Mouse (Mus musculus): ENCODE data around the gene Dmc1. TPM values are rescaled to one million over a fixed set of nuclear protein-coding genes. Genes with fewer than 3 reads are reported as not detected.

Dmc1 gene
- polyA plus RNA-seq, 1 experiment from 2014 or later: 1.5 TPM

GRCm38 (mm10) chr15:79547289-79547820 is 57.6 kb downstream of the Dmc1 start:
- Histone ChIP-seq H3K9me3 (replicated peaks) (no peaks in the 10 kb centered on the region), H3K27me3 (ENCODE audit: low read depth, poor library complexity, severe bottlenecking) (peaks cover 8% of the 10 kb centered on the region; the same call in 1 of the 2 replicates), H3K4me3 (peak overlapping the region; percentile 96), H3K36me3 (peaks cover 27% of the 10 kb centered on the region), H3K4me1 (peaks cover 31% of the 10 kb centered on the region), H3K27ac (replicated peaks) (peak overlapping the region; percentile 99)
- 76% methylated on average over 17 of the region's 17 CpGs for WGBS
- DNase-seq (ENCODE audit: low spot score): no peak

GRCm38 (mm10) chr15:79546410-79547288 is 58.3 kb downstream of the Dmc1 start, which contains the start of gene Ddx17:
Gene Ddx17, minus strand, starts transcription at chr15:79546741.
- Histone ChIP-seq H3K27me3 (ENCODE audit: low read depth, poor library complexity, severe bottlenecking) (peaks cover 8% of the 10 kb centered on the region; the same call in 1 of the 2 replicates), H3K9me3 (replicated peaks) (no peaks in the 10 kb centered on the region), H3K27ac (replicated peaks) (peak within 1 kb of the TSS; percentile 99), H3K4me3 (peak within 1 kb of the TSS; percentile 96), H3K36me3 (peaks cover 34% of the 10 kb centered on the region), H3K4me1 (peaks cover 31% of the 10 kb centered on the region)
- peak; percentile 99 for DNase-seq (ENCODE audit: low spot score)
- WGBS: 2% methylated on average over 84 of the region's 84 CpGs

- peaks cover 41% of the 10 kb centered on the region for H3K36me3 ChIP-seq
- H3K27me3 ChIP-seq (ENCODE audit: low read depth, poor library complexity, severe bottlenecking): peaks cover 8% of the 10 kb centered on the region; the same call in 1 of the 2 replicates
- under 1% methylated on average over 49 of the region's 52 CpGs for WGBS
- no peak for DNase-seq (ENCODE audit: low spot score)
- H3K4me1 ChIP-seq: peaks cover 31% of the 10 kb centered on the region
- peak overlapping the region; percentile 99 for H3K27ac ChIP-seq (replicated peaks)
- no peaks in the 10 kb centered on the region for H3K9me3 ChIP-seq (replicated peaks)
- H3K4me3 ChIP-seq: peak overlapping the region; percentile 96
Measured at GRCm38 (mm10) chr15:79545921-79546399, 58.9 kb downstream of the Dmc1 start.

GRCm38 (mm10) chr15:79545496-79545895 is 59.4 kb downstream of the Dmc1 start:
- 8% methylated on average over 3 of the region's 3 CpGs for WGBS
- Histone ChIP-seq H3K27ac (replicated peaks) (peak overlapping the region; percentile 99), H3K9me3 (replicated peaks) (no peaks in the 10 kb centered on the region), H3K4me1 (peaks cover 31% of the 10 kb centered on the region), H3K27me3 (ENCODE audit: low read depth, poor library complexity, severe bottlenecking) (peaks cover 8% of the 10 kb centered on the region; the same call in 1 of the 2 replicates), H3K36me3 (peaks cover 46% of the 10 kb centered on the region), H3K4me3 (peak overlapping the region; percentile 96)
- no peak for DNase-seq (ENCODE audit: low spot score)

- Histone ChIP-seq H3K9me3 (replicated peaks) (no peaks in the 10 kb centered on the region), H3K4me1 (peaks cover 27% of the 10 kb centered on the region), H3K27me3 (ENCODE audit: low read depth, poor library complexity, severe bottlenecking) (0 out of 2 replicates have a peak, but pooled peaks cover 8% of the 10 kb centered on the region), H3K36me3 (peaks cover 61% of the 10 kb centered on the region), H3K27ac (replicated peaks) (no peak overlapping the region), H3K4me3 (peak overlapping the region; percentile 96)
- no peak for DNase-seq (ENCODE audit: low spot score)
- WGBS: 95% methylated on average over 3 of the region's 3 CpGs
Measured at GRCm38 (mm10) chr15:79543968-79544367, 60.9 kb downstream of the Dmc1 start.

- 92% methylated on average over 3 of the region's 3 CpGs for WGBS
Measured at GRCm38 (mm10) chr15:79533796-79534195, 71.1 kb downstream of the Dmc1 start.

GRCm38 (mm10) chr15:79529935-79530334 is 75.0 kb downstream of the Dmc1 start:
- H3K36me3 ChIP-seq: peaks cover 94% of the 10 kb centered on the region
- no peaks in the 10 kb centered on the region for H3K4me1 ChIP-seq
- DNase-seq (ENCODE audit: low spot score): no peak
- H3K9me3 ChIP-seq (replicated peaks): no peaks in the 10 kb centered on the region
- H3K4me3 ChIP-seq: no peak overlapping the region
- no peaks in the 10 kb centered on the region for H3K27me3 ChIP-seq (ENCODE audit: low read depth, poor library complexity, severe bottlenecking)
- WGBS: 87% methylated on average over 7 of the region's 7 CpGs
- H3K27ac ChIP-seq (replicated peaks): no peak overlapping the region

More at GRCm38 (mm10) chr15:79533796-79534195, 71.1 kb downstream of the Dmc1 start:
- no peak overlapping the region for H3K4me3 ChIP-seq
- peaks cover 100% of the 10 kb centered on the region for H3K36me3 ChIP-seq
- no peak for DNase-seq (ENCODE audit: low spot score)
- H3K4me1 ChIP-seq: no peaks in the 10 kb centered on the region
- no peaks in the 10 kb centered on the region for H3K9me3 ChIP-seq (replicated peaks)
- H3K27ac ChIP-seq (replicated peaks): no peak overlapping the region
- H3K27me3 ChIP-seq (ENCODE audit: low read depth, poor library complexity, severe bottlenecking): no peaks in the 10 kb centered on the region

GRCm38 (mm10) chr15:79527991-79528639 is 76.8 kb downstream of the Dmc1 start:
- peaks cover 76% of the 10 kb centered on the region for H3K36me3 ChIP-seq
- H3K27ac ChIP-seq (replicated peaks): no peak overlapping the region
- H3K27me3 ChIP-seq (ENCODE audit: low read depth, poor library complexity, severe bottlenecking): no peaks in the 10 kb centered on the region
- no peaks in the 10 kb centered on the region for H3K4me1 ChIP-seq
- 88% methylated on average over 5 of the region's 5 CpGs for WGBS
- H3K9me3 ChIP-seq (replicated peaks): no peaks in the 10 kb centered on the region
- H3K4me3 ChIP-seq: no peak overlapping the region
- peak; percentile 13 for DNase-seq (ENCODE audit: low spot score)

GRCm38 (mm10) chr15:79527192-79527591 is 77.7 kb downstream of the Dmc1 start:
- H3K4me1 ChIP-seq: no peaks in the 10 kb centered on the region
- H3K4me3 ChIP-seq: no peak overlapping the region
- H3K36me3 ChIP-seq: peaks cover 67% of the 10 kb centered on the region
- no peaks in the 10 kb centered on the region for H3K9me3 ChIP-seq (replicated peaks)
- DNase-seq (ENCODE audit: low spot score): peak; percentile 16
- 84% methylated on average over 4 of the region's 4 CpGs for WGBS
- H3K27me3 ChIP-seq (ENCODE audit: low read depth, poor library complexity, severe bottlenecking): no peaks in the 10 kb centered on the region
- H3K27ac ChIP-seq (replicated peaks): no peak overlapping the region

GRCm38 (mm10) chr15:79525979-79526768 is 78.7 kb downstream of the Dmc1 start:
- Histone ChIP-seq H3K36me3 (peaks cover 57% of the 10 kb centered on the region), H3K9me3 (replicated peaks) (no peaks in the 10 kb centered on the region), H3K4me3 (no peak overlapping the region), H3K4me1 (no peaks in the 10 kb centered on the region), H3K27me3 (ENCODE audit: low read depth, poor library complexity, severe bottlenecking) (no peaks in the 10 kb centered on the region), H3K27ac (replicated peaks) (no peak overlapping the region)
- DNase-seq (ENCODE audit: low spot score): peak; percentile 21
- WGBS: 71% methylated on average over 9 of the region's 9 CpGs

- H3K27ac ChIP-seq (replicated peaks): no peak overlapping the region
- H3K9me3 ChIP-seq (replicated peaks): no peaks in the 10 kb centered on the region
- no peaks in the 10 kb centered on the region for H3K4me1 ChIP-seq
- H3K36me3 ChIP-seq: peaks cover 51% of the 10 kb centered on the region
- 92% methylated on average over 5 of the region's 5 CpGs for WGBS
- H3K4me3 ChIP-seq: no peak overlapping the region
- no peaks in the 10 kb centered on the region for H3K27me3 ChIP-seq (ENCODE audit: low read depth, poor library complexity, severe bottlenecking)
- no peak for DNase-seq (ENCODE audit: low spot score)
Measured at GRCm38 (mm10) chr15:79525564-79525963, 79.3 kb downstream of the Dmc1 start.
